Mouse (Mus musculus) layer of hippocampus, postnatal 25 days (tissue): ENCODE data around the gene Enox1. TPM values are rescaled to one million over a fixed set of nuclear protein-coding genes. Genes with fewer than 3 reads are reported as not detected.
"Not testable (repeated sequence)": the region's sequence is repeated elsewhere in the genome, so short reads cannot be mapped to it uniquely, and the experiment has no call there.

ENCODE experiments used
- DNase-seq, 2 experiments: peaks; one replicate each; pipeline ENCODE4 v3.0.0; 2022; ENCODE audit warnings: mixed read lengths in 2 of 2, low spot score in 1 of 2; ENCODE audit errors: extremely low spot score in 1 of 2
- total RNA-seq, 2 experiments: library from RNA; stranded (reverse); gene quantifications; 2 replicates each; pipeline ENCODE4 v1.2.3; 2021

Gene Enox1
- 10 to 100 TPM; 54.8 to 61.9 TPM for total RNA-seq

DNA sequence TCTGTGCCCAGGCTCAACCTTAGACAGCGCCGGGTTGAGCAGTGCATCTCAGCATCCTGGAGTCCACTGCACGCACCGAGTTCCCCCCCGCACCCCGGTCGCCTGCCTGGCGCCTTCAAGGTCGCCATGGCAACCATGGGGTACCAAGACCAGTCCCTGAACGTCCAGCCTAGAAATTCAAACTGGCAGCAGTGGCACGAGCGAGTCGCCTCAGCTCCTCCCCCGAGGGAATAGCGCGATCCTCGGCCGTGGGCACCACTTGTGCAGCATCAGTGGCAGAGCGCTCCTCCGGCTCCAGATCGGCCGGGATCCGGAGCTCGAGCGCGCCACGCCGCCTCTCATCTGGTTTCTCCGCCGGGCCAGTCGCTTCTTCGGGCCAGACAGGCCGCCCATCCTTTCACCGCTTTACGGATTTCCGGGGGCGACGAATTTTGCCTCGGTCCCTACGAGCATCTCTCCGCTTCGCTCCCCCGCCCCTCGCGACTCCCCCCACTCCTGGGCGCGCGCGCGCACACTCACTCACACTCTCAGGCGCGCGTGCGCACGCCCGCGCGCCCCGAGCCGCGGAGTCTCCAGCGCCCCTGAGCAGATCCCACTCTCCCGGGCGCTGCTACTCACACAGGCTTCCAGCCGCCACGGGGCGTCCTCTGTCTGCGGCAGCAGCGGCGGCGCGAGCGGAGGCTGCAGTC lies at the start of gene Enox1:
Gene Enox1 (plus strand): TSS at position 542 of the 689 bp plus-strand sequence.
- DNase-seq: peak; percentile 71 to 79

- DNase-seq: not testable (repeated sequence)
These were observed 45.9 kb upstream of the Enox1 start for GRCm38 (mm10) chr14:77110622-77111021.

DNA sequence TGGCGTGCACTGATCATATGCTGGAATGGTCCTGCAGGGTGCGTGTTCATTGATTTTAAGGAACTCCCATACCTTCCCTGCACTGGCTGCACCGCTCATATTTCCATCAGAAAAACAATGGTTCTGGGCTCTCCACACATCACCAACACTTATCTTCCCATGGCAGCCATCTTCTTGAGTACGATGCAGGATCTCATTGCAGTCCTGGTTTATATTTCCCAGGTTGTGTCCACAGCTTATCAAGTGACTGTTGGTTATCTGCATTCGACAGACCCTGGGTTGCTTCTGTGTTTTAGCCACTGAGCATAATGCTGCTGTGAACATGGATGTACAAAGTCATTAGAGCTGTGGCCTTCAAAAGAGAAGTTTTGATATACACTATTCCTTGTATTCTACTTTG lies 26.0 kb upstream of the Enox1 start:
- DNase-seq: no peak

- no peak for DNase-seq
These were observed 19.6 kb upstream of the Enox1 start for GRCm38 (mm10) chr14:77136936-77137335.

- peak; percentile 60 to 94 for DNase-seq
These were observed 15.0 kb upstream of the Enox1 start for GRCm38 (mm10) chr14:77141324-77142282.

DNA sequence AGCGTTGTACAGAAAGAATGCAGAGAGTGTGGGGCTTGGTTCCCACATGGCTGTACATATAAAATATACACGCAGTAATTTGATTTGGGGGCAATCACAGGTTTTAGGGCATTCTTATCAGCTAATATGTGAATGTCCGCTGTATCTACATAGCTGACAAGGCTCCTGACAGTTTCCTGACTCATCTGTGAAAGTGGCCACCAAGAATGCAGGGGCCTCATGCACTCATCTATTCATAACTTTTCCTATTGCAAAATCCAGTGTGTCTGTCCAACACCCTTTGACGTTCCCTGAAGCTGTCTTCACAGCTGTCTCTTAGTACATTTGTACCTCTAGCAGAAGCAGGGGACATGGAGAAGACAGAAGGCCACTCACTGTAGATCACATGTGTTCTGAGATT lies 11.5 kb upstream of the Enox1 start:
- DNase-seq: no peak

GRCm38 (mm10) chr14:77147635-77148034 lies 8.9 kb upstream of the Enox1 start:
- no peak for DNase-seq

DNA sequence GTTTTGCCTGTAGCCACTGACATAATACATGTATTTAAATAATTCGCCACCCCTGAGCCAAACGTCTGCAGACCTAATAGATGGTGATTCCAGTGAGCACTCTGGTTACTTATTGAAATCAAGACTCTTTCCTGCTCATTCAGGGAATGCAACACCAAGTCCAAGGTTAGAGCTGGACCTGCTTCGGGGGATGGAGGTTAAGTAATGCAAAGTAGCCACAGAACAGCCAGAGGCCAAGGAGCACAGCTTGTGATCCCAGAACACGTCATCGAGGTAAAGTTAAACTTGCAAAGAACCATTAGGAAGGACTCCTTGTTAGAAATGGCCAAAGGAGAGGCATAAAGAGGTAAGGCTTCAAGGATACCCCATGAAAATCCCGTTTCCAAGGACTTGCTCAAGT lies 6.0 kb upstream of the Enox1 start:
- DNase-seq: no peak

DNA sequence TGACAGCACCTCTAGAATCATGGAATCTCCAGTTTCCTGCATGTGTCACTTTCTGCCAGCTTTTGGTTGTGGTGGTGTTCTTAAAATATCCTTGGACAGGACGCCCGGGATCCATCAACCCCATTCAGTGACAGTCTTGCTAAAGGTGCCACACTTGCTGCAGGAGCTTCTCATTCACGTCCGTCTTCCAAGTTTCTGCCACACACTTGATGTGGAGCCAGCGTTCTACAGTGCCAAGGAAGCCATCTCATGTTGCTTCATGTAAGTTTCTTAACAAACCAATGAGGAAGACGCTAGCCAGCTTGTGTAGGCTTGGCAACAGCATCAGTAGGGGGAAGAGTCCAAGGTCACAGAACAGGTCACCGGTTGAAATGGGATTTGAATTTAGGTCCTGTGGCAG lies 5.1 kb upstream of the Enox1 start:
- no peak for DNase-seq

GRCm38 (mm10) chr14:77156911-77157504 lies 445 bp downstream of the Enox1 start:
- peak; percentile 27 to 42 for DNase-seq

DNA sequence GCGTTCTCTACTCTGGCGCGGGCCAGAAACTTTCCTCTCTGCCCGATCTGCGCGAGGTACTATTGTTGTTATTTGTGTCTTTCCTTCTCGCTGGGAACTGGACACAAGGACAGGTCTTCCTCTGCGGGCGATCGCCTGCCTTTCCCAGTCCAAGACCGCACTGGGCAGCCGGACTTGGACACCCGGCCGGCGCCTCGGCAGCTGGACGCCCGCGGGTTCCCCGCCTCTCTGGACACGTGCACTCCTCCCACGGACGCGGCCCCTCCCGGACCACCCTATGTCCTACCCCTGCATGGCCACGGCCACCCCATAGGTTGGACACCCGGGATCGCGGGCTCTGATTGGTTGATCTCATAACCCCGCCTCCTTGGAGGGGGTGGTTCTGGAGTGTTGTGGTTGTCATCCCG lies 945 bp downstream of the Enox1 start:
- peak; percentile 62 to 70 for DNase-seq

GRCm38 (mm10) chr14:77159397-77159796 lies 2.8 kb downstream of the Enox1 start:
- DNase-seq: no peak

- DNase-seq: no peak
These were observed 5.9 kb downstream of the Enox1 start for GRCm38 (mm10) chr14:77162496-77162895.

DNA sequence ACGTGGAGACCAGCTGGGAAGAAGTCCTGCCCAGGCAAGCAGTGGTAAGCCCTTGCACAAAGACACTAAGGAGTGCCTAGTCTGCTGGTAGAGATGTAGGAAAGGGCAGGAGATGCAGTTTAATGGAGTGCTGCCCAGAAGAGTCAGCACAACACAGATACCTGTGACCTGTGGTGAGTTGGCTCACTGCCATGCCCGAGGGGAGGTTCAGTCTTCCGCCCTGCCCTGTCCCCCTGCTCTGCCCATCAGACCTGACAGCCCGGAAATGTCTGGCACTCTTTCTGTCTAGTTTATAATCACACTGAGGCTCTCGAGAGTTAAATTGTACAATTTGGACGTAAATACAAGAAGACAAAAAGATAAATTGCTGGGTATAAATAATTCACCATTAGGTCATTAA lies 7.8 kb downstream of the Enox1 start:
- DNase-seq: no peak

GRCm38 (mm10) chr14:77168161-77168560 lies 11.6 kb downstream of the Enox1 start:
- DNase-seq: no peak

GRCm38 (mm10) chr14:77174491-77174890 lies 17.9 kb downstream of the Enox1 start:
- DNase-seq: no peak

- DNase-seq: no peak
These were observed 18.4 kb downstream of the Enox1 start for GRCm38 (mm10) chr14:77174931-77175330.

DNA sequence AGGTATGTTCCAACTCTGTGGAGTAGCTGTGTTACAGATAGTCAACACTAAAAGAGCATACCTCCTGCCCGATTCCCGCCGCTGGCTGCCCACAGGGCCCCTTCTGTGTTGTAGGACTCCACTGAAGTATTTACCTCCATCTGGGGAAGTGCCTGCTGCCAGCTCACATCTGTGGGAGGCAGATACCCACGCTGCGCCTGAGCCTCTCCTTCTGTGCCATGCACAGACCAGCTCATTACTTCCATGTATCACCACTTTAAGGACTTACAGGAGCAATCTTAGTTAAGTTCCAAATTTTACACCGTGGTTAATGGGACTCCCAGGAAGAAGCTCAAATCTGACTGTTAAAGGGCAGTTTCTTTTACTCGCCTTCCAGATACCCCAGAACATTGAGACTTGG lies 23.7 kb downstream of the Enox1 start:
- no peak for DNase-seq

GRCm38 (mm10) chr14:77180753-77181374 lies 24.3 kb downstream of the Enox1 start:
- no peak for DNase-seq

DNA sequence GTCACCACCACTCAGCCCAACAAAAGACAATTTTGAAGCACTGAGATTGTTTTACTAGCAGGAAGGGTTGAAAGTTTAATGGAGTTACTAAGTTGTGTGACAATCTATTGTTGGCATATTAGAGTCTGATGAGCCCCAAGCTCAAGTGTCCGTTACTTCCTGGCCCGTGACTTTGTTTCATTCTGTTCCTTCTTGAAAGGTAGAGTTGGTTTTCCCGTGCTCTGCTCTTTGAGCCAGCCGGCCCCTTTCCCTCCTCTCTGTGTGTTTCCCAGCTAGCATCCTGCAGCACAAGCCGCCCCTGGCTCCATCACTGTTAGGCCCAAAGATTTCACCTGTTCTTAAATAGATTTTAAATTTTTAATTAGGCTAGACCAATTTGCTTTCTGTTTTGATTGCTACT lies 26.9 kb downstream of the Enox1 start:
- DNase-seq: no peak

GRCm38 (mm10) chr14:77190158-77190557 lies 33.6 kb downstream of the Enox1 start:
- no peak for DNase-seq
